Mouse (Mus musculus): ENCODE data around the gene Pccb.

Gene Pccb

DNA sequence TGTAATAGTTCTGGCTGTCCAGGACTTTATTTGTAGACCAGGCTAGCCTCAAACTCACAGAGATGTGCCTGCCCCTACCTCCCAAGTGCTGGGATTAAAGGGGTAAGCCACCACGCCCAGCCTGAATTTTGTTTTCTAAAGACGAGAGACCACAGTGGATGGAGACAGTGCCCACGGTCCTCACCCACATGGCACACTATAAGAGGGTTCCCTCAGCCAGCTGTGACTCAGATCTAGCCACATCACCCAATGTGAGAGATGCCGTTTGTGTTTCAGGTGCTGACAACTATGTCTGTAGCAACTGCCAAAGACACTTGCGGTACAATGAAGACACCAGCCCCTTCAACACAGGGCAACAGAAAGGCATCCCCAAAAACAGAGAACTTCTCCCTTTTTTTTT lies 47.7 kb downstream of the Pccb start:
- no peak for DNase-seq (ENCODE audit: low spot score in 2 of 2)

DNA sequence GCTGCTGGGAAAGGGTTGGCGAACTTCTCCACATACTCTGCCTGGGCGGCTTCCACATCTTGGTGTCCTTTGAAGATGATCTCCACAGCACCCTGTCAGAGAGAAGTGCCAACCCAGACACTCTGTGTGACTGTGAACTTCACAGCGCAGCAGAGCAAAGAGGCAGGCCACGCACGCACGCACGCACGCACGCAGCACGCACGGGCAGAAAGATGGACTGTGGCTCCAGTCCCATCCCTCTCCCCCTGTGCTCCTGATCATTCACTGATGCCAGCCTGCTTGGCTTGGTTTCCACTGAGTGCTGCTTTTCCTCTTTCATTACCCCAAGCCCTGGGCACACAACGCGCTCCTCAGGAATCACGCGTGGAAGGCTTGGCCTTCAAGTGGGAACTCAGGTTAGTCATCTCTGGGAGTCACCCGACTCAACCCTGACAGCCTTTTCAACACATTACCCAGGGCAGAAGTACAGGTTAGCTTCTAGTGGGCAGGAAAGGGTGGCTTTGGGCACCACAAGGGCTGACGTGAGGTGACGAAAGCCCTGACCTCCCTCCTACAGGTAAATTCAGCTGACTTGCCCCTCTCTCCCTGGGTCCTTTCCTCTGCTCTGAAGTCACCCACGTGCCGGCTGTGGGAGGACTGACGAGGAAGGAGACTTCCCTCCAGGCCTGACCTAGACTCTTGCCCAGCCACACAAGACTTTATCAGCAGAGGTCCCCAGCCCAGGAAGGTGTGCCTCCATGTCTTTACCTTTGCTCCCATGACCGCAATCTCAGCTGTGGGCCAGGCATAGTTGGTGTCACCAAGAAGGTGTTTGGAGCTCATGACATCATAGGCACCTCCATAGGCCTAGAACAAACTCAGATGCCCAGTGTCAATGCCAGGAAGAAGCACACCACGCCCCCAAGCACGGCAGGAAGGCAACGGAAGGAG lies 50.1 kb downstream of the Pccb start:
- DNase-seq (ENCODE audit: low spot score in 2 of 2): no peak

DNA sequence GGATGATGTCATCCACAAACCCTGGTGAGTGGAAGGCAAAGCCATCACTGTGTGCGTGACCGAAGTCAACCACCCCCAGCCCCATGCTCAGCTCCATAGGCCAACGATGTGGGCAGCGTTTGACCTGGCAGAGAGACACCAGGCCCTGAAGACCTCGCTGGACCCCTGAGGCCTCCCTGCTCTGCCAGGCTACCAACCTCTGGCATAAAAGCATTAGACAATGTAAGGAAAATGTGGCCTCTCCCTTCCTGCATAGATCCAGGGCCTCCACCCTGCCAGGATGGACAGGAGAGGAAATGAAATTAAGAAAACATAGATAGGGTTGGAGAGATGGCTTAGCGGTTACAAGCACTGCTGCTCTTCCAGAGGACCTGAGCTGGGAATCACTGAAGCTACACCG lies 51.9 kb downstream of the Pccb start:
- no peak for DNase-seq (ENCODE audit: low spot score in 2 of 2)

DNA sequence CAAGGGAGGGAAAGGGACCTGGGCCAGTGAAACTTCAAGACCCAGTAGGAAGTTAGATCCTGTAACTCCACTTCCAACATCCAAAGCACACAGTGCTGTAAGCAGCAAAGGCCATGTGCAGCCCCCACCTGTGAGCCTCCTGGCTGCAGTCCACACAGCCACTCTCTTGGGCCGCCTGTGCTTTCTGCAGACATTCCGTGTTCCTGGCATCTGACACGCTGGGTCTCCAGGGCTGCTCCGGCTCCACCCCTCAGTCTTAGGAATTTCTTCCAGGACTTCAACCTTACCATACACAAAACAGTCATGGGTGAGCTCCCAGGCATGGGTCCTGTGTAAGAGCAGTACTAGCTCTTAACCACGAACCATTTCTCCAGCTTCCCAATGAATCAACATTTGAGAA lies 55.4 kb downstream of the Pccb start:
- no peak for DNase-seq (ENCODE audit: low spot score in 2 of 2)

DNA sequence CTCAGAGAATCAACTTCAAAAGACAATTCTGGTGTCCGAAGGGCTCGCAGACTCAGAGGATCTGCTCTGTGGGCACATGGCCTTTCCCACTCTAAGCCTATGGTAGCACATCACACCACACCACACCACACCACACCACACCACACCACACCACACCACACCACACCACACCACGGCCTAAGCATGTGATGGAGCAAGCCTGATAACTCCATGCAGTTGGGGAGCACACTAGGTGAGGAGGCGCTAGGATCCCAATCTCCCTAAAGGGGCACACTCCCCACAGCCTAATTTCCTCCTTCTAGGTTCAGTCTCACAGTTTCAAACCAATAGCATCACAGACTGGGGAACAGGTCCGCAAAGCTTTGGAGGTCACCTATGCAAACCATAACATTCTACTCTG lies 56.0 kb downstream of the Pccb start:
- DNase-seq (ENCODE audit: low spot score in 2 of 2): no peak

DNA sequence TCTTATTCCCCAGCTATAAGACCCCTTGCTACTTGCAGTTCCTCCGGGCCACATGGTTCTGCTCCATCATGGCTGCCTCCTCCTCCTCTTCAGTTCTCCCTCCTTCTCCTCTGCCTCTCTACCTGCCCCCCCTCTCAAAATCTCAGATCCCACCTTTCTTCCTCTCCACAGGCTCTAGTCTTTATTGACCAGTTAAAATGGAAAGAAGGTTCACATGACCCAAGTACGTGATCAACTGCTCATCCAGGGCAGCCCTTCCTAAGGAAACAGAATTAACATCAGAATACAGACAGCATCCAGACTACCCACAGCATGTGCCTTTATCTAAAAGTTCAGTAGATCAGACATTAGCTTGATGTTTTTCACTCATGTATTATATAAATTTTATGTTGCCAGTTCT lies 65.2 kb downstream of the Pccb start:
- no peak for DNase-seq (ENCODE audit: low spot score in 2 of 2)

DNA sequence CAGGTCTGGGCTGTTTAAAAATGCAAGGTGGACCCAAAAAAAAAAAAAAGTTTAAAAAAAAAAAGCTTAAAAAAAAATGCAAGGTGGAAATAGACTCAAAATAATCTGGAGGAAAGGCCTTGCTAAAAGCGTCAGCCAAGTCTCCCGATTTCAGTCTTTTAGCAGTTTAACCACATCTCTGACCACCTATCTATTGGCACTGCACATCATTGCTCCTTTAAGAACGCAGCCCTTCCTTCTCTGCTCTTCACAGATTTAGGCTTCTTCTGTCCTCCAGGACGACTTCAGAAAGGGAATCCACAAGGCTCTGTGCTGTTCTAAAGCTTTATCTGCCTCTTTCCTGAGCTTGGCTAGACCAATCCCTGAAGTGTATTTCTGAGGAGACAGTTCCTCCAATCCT lies 70.6 kb downstream of the Pccb start:
- no peak for DNase-seq (ENCODE audit: low spot score in 2 of 2)

DNA sequence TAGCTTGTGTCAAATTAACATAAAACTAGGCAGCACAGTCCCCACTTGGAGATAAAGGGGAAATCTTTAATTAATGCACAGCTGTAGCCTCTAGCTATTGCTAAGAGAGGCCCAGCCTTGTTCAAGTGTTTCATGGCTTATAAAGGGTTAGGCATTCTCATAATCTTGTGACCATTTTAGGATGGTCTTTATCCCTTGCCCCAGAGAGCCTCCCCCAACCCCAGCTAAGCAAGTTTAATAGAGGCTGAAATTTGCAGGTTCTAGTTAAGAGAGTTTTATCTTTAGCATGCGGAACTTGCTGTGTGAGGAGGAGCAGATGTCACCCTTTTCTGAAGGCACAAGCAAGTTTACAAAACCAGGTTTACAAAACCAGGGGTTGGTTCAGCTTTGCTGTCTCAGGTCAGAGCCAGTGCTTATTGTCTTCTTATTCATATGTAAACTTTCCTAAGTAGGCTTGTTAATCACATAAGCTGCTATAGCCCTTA lies 71.2 kb downstream of the Pccb start:
- no peak for DNase-seq (ENCODE audit: low spot score in 2 of 2)

DNA sequence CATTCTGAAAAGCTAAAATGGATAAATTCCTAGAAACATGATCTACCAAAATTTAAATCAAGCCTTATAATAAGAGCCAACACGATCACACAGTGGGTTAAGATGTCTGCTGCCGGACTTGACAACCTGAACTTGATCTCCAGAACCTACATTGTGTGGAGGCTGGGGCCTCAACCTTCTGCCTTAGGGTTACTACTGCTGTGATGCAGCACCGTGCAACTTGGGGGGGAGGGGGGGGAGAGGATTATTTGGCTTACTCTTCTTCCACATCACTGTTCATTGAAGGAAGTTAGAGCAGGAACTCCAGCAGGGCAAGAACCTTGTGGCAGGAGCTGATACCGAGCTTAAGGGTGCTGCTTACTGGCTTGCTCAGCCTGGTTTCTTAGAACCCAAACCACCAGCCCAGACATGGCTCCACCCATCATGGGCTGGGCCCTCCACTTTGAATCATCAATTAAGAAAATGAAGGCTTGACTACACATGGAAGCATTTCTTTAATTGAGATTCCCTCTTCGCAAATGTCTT lies 71.7 kb downstream of the Pccb start:
- DNase-seq (ENCODE audit: low spot score in 2 of 2): no peak

DNA sequence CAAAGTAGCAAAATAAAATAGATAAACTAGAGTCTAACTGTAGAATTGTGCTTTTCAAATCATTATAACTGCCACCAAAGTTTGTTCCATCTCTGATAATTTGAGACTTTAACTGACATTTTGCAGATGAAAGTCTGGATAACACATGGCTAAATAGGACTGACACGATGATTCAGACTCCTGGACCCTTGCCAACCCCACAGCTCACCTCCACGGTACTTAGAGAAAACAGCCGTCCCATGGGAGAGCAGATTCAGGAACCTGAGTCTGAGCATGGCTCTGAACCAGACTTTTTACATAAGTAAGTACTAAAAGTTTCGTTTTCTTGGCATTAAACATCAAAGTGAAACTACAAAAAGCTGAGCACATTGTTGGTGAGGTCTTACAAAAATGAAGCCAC lies 83.2 kb downstream of the Pccb start:
- DNase-seq (ENCODE audit: low spot score in 2 of 2): peak; percentile 6 to 8

DNA sequence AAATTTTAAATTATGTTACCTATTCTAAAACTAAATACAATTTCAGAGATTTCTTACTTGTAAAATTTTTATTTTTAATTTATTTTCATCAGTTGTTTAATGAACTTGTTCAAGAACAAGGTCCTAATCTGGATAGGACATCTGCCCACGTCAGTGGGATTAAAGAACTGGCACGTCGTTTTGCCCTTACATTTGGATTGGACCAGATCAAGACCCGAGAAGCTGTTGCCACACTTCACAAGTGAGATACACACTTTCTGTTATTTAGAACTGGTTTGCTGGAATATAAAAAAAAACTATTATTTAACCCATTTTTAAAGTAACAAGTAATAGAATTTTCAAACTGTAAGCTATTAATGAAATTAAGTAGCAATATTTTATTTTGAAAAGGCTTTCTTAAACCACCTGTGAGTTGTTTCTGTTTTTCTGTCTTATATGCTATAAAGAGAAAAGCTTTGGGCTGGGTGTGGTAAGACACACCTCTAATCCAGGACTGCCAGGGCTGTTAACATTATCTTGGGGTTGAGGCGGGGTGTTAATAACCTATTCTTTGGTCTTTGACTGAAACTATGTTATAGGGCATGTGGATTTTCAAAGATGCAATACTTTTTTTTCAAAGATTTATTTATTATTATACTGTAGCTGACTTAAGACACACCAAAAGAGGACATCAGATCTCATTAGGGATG lies 89.9 kb downstream of the Pccb start:
- no peak for DNase-seq (ENCODE audit: low spot score in 2 of 2)

DNA sequence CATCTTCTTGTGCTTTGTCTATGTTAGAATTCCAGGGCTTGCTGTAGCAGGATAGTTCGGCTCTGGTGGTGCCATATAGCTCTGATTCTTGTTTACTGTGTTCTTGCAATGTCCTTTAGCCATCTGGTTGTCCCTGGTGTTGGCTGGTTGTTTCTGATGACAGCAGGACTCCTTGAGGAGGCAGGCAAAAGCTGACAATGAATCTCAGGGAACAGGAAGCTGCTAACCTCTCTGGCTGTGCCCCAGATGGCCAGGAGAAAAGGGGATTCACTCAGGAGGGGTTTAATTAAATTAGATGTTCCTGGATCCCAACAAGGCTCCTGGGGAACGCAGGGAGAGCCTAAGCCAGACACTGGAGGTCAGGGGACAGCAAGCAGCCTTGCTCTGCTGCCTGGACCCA lies 92.7 kb downstream of the Pccb start:
- no peak for DNase-seq (ENCODE audit: low spot score in 2 of 2)

All from heart, adult 9 months (tissue).